Mouse (Mus musculus) E14TG2a.4 (cell line): ENCODE measurements around the gene Rbm8a.

Experiments
- H3K27me3 ChIP-seq: 2 replicates; pipeline ENCODE4 v1.6.1; 2014; ENCODE audit warnings: low read length, control low read depth; ENCODE audit not compliant: insufficient read depth
- H3K36me3 ChIP-seq: 2 replicates; pipeline ENCODE4 v1.6.1; 2014; ENCODE audit warnings: low read length, control low read depth; ENCODE audit not compliant: insufficient read depth
- H3K4me1 ChIP-seq: replicated peaks from 2 replicates; pipeline ENCODE4 v1.6.1; 2014; ENCODE audit warnings: low read depth, low read length, control low read depth
- H3K4me3 ChIP-seq: replicated peaks from 2 replicates; pipeline ENCODE4 v1.5.1; 2014; ENCODE audit warnings: mild to moderate bottlenecking, low read length
- H3K9me3 ChIP-seq: 2 replicates; pipeline ENCODE4 v1.6.1; 2014; ENCODE audit warnings: low read length, control low read depth
- CTCF ChIP-seq: conservative IDR thresholded peaks from 2 replicates; pipeline ENCODE4 v1.5.1; 2014; ENCODE audit warnings: low read length
- NANOG ChIP-seq: IDR thresholded peaks from 2 replicates; pipeline ENCODE4 v1.6.1; 2014; ENCODE audit warnings: borderline replicate concordance, low read length, mixed read lengths
- POU5F1 ChIP-seq: IDR thresholded peaks from 2 replicates; pipeline ENCODE4 v1.6.1; 2014; ENCODE audit warnings: low read length, borderline replicate concordance

Rbm8a gene

DNA sequence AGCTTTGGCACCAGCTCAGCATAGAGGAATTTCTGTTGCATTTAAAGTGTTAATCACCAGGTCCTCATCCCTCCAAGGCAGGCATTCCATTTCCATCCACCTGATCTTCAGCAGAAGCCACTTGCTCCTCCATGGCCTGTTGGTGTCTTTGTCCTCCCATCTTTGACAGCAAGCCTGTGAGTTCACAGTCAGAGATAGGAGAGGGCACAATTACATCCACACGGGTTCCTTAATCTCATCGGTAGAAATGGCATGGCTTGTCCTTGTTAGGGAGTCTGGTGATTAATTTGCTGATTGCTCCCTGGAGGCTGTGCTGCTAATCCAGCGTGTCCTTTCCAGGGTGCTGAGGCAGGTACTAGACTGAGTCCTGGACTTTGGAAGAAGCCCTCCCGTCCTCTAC is 43.8 kb downstream of the Rbm8a start:
- H3K27me3 ChIP-seq: peaks cover 9% of the 10 kb centered on the region; the same call in 1 of the 2 replicates
- H3K4me1 ChIP-seq: peaks cover 89% of the 10 kb centered on the region
- H3K9me3 ChIP-seq: no peaks in the 10 kb centered on the region
- peak overlapping the region; percentile 56 for H3K4me3 ChIP-seq
- H3K36me3 ChIP-seq: no peaks in the 10 kb centered on the region
- TF ChIP-seq POU5F1: no peak
- no peak for TF ChIP-seq CTCF
- TF ChIP-seq NANOG: no peak

DNA sequence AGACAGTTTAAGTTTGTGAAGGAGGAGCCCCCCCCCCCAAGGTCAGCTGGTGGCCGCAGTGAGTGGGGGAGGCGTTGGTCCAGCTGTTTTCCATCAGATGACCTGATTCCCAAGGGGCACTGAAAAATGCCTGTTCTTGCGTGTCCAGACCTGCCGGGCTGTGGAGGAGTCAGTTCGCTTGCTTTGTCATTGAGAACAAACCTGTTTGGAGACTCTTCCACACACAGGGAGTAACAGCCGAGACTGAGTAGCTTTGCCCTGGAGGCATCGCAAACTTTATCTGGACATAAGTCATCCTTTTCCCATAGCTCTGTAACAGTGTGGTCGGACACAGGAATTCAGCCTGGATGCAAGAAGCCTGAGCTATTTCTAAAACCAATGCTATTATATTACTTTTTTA is 44.7 kb downstream of the Rbm8a start:
- no peaks in the 10 kb centered on the region for H3K9me3 ChIP-seq
- peaks cover 9% of the 10 kb centered on the region; the same call in 1 of the 2 replicates for H3K27me3 ChIP-seq
- no peak for TF ChIP-seq POU5F1
- TF ChIP-seq NANOG: no peak
- TF ChIP-seq CTCF: no peak
- no peaks in the 10 kb centered on the region for H3K36me3 ChIP-seq
- H3K4me3 ChIP-seq: peak overlapping the region; percentile 56
- peaks cover 92% of the 10 kb centered on the region for H3K4me1 ChIP-seq

DNA sequence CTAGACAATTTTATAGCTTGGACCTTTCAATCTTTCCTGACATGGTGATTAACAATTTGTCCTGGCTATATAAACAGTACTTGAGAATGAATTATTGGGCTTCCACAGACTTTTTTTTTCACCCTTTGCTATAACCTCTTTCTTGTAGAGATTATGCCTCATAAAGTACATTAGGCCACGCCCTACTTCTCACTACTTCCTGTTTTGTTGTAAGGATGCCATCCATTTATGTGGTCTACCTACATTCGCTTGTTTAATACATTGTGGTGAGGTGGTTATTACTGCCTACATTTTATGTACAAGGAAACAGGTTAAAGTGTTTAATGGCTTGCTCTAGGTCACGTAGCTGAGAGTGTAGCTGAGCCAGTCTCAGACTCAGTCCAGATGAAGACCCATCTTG is 45.4 kb downstream of the Rbm8a start:
- TF ChIP-seq CTCF (no peak), NANOG (no peak)
- H3K4me3 ChIP-seq: peak overlapping the region; percentile 8; the same call in 1 of the 2 replicates
- peaks cover 95% of the 10 kb centered on the region for H3K4me1 ChIP-seq
- no peaks in the 10 kb centered on the region for H3K36me3 ChIP-seq
- H3K9me3 ChIP-seq: no peaks in the 10 kb centered on the region
- peaks cover 9% of the 10 kb centered on the region; the same call in 1 of the 2 replicates for H3K27me3 ChIP-seq

DNA sequence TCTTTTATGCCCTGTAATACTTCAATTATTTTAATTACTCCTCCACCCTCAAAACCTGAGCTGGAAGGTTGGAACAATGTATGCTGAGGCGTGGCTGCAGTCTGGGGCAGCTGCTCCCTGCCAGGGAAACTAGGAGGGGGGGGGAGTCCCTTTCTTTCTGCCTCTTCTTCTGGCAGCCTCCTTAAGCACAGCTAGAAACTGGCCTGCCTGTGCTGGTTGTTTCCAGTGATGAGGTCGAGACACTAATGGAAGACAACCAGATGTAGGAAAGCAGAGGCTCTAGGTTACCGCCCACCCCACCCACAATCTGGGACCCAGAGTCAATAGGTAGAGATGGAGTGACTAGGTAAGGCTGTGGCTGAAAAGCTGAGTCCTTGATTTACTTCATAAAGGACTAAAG is 46.0 kb downstream of the Rbm8a start:
- H3K4me1 ChIP-seq: peaks cover 95% of the 10 kb centered on the region
- no peaks in the 10 kb centered on the region for H3K9me3 ChIP-seq
- TF ChIP-seq CTCF: no peak
- TF ChIP-seq POU5F1: no peak
- no peak for TF ChIP-seq NANOG
- peaks cover 4% of the 10 kb centered on the region; the same call in 1 of the 2 replicates for H3K27me3 ChIP-seq
- H3K4me3 ChIP-seq: peak overlapping the region; percentile 8; the same call in 1 of the 2 replicates
- H3K36me3 ChIP-seq: no peaks in the 10 kb centered on the region

DNA sequence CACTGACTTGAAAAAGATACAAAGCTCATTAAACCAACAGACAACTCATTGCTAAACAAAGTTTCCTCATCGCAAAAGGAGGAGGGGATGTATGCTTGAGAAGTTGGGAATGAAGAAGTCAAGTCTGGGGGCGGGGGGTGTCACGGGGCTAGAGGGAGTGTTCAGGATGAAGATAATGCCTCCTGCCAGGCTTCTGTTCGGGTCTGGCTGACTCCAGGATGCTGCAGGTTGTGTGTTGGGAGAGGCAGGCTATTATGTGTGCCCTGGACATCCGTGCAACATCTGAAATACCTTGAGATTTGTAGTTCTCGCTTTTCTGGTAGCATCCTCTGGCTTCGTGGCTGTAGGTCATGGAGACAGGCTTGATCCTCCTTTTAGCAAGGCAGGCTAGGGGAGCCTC is 48.7 kb downstream of the Rbm8a start:
- TF ChIP-seq CTCF: no peak
- TF ChIP-seq POU5F1: no peak
- TF ChIP-seq NANOG: no peak
- Histone ChIP-seq H3K9me3 (no peaks in the 10 kb centered on the region), H3K4me1 (peaks cover 92% of the 10 kb centered on the region), H3K27me3 (peaks cover 7% of the 10 kb centered on the region), H3K4me3 (peak overlapping the region; percentile 57), H3K36me3 (0 out of 2 replicates have a peak, but pooled peaks cover 4% of the 10 kb centered on the region)

DNA sequence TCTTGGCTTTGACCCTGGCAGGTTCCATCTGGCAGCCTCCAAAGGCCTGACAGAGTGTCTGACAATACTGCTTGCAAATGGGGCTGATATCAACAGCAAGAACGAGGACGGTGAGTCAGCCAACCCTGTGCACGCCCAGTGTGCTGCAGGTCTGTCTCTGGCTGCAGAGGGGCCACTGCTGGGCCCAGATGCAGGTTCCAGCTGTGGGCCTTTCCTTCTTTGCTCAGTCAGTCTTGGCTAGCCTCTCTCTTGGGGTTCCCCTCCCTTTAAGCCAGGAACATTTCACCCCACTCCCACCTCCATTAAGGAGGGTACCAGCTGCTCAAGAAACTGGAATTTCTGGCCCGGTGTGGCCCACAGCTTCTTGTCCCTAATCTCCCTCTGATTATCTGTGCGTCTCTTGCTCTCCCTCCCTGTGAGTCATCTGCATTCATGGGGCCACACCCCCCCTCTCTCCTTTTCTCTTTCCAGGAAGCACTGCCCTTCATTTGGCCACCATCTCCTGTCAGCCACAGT is 49.5 kb downstream of the Rbm8a start:
- no peak for TF ChIP-seq NANOG
- TF ChIP-seq POU5F1: no peak
- TF ChIP-seq CTCF: no peak
- H3K4me3 ChIP-seq: peak overlapping the region; percentile 57

DNA sequence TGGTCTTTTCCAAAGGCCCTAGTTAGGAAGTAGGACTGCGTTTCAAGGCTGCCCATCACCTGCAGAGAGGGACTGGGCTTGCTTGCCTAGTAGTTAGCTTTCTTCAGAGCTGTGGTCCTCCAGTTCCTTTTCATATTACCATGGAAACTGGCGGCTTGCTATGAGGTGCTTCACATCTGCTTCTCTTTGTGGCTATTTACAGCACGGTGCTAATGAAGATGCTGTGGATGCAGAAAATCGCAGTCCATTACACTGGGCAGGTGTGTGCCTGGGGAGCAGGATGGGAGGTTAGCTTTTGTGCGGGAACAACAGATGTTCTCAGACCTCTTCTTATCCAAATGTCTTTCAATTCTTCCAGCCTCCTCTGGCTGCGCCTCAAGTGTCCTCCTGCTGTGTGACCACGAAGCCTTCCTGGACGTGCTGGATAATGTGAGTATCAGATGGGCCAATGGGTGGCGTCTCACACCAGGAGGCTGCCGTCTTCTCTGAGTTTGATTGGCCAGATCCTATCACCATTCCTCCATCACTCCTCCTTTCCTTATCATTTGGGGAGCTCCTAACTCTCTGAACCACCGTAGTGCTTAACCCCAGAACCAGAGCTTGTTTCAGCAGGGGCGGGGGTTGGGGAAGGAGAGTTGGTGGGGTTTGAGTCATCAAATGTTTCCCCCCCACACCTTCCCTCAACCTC is 50.7 kb downstream of the Rbm8a start:
- TF ChIP-seq NANOG: no peak
- no peak for TF ChIP-seq CTCF
- TF ChIP-seq POU5F1: no peak
- H3K4me1 ChIP-seq: peaks cover 91% of the 10 kb centered on the region
- no peaks in the 10 kb centered on the region for H3K9me3 ChIP-seq
- 0 out of 2 replicates have a peak, but pooled peaks cover 4% of the 10 kb centered on the region for H3K36me3 ChIP-seq
- peak overlapping the region; percentile 57; the same call in 1 of the 2 replicates for H3K4me3 ChIP-seq
- H3K27me3 ChIP-seq: peaks cover 26% of the 10 kb centered on the region

More for the DNA sequence above, 49.5 kb downstream of the Rbm8a start:
- H3K4me1 ChIP-seq: peaks cover 92% of the 10 kb centered on the region
- H3K36me3 ChIP-seq: 0 out of 2 replicates have a peak, but pooled peaks cover 4% of the 10 kb centered on the region
- peaks cover 14% of the 10 kb centered on the region for H3K27me3 ChIP-seq
- no peaks in the 10 kb centered on the region for H3K9me3 ChIP-seq
